Mouse (Mus musculus): ENCODE data around the gene Foxp2. TPM values are rescaled to one million over a fixed set of nuclear protein-coding genes. Genes with fewer than 3 reads are reported as not detected.

Foxp2 gene
- polyA plus RNA-seq, 1 experiment: 0.01 TPM

DNA sequence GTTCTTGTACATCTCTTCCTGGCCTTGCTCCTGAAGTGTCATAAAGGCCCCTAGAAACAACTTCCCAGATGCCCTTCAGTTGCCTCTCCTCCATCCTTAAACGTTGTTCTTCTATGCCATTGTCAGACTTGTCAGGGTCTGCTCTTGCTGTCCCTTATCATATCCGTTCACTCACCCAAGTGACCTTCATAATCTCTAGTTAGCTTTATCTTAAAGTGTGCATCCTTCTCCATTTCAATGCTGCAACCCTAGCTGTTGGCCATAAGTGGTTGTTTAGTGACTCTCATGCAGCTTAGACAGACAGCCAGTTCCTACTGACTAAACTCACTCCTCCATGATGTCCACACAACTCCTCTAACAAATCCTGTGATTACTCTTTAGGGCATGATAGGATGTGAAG lies 415.8 kb downstream of the Foxp2 start:
- Histone ChIP-seq H3K36me3 (ENCODE audit: control insufficient read depth) (no peaks in the 10 kb centered on the region), H3K9me3 (ENCODE audit: control insufficient read depth, low read length) (no peaks in the 10 kb centered on the region), H3K4me3 (replicated peaks) (no peak overlapping the region), H3K4me1 (ENCODE audit: control insufficient read depth) (no peaks in the 10 kb centered on the region), H3K27me3 (ENCODE audit: control insufficient read depth) (no peaks in the 10 kb centered on the region)
- TF ChIP-seq GATA1 (IDR thresholded peaks at IDR 0.05; ENCODE audit: low read length): no peak
- no peak for TF ChIP-seq TAL1 (IDR thresholded peaks at IDR 0.05; ENCODE audit: low read length)

- H3K9me3 ChIP-seq (ENCODE audit: control insufficient read depth, low read length): no peaks in the 10 kb centered on the region
- no peaks in the 10 kb centered on the region for H3K36me3 ChIP-seq (ENCODE audit: control insufficient read depth)
- no peak overlapping the region for H3K4me3 ChIP-seq (replicated peaks)
- H3K4me1 ChIP-seq (ENCODE audit: control insufficient read depth): no peaks in the 10 kb centered on the region
- H3K27me3 ChIP-seq (ENCODE audit: control insufficient read depth): no peaks in the 10 kb centered on the region
- no peak for TF ChIP-seq TAL1 (IDR thresholded peaks at IDR 0.05; ENCODE audit: low read length)
- TF ChIP-seq GATA1 (IDR thresholded peaks at IDR 0.05; ENCODE audit: low read length): no peak
Observed at GRCm38 (mm10) chr6:15318343-15318742, 417.2 kb downstream of the Foxp2 start.

DNA sequence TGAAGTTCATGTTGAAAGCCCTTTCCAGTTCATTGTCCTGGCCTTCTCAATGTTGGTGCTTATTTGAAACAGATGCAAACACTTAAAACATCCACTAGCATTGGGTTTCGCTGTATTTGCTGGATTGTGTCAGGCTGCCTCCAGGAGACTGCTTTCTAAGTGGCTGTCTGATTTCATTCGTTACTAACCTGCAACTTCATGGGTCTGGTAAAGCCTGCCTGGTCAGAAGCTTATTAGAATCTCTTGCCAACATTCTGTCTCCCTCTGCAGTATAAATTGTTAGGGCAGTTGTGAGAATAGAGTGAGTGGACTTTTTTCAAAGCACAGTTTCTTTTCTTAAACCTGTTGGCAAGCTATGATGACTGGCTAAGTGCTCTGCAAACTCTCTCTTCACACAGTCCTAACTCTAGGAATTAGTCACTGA lies 420.4 kb downstream of the Foxp2 start:
- TF ChIP-seq GATA1 (IDR thresholded peaks at IDR 0.05; ENCODE audit: low read length): no peak
- TF ChIP-seq TAL1 (IDR thresholded peaks at IDR 0.05; ENCODE audit: low read length): no peak
- Histone ChIP-seq H3K4me1 (ENCODE audit: control insufficient read depth) (no peaks in the 10 kb centered on the region), H3K36me3 (ENCODE audit: control insufficient read depth) (no peaks in the 10 kb centered on the region), H3K9me3 (ENCODE audit: control insufficient read depth, low read length) (no peaks in the 10 kb centered on the region), H3K4me3 (replicated peaks) (no peak overlapping the region), H3K27me3 (ENCODE audit: control insufficient read depth) (no peaks in the 10 kb centered on the region)

GRCm38 (mm10) chr6:15323099-15323498 lies 421.9 kb downstream of the Foxp2 start:
- no peak overlapping the region for H3K4me3 ChIP-seq (replicated peaks)
- no peaks in the 10 kb centered on the region for H3K4me1 ChIP-seq (ENCODE audit: control insufficient read depth)
- no peak for TF ChIP-seq TAL1 (IDR thresholded peaks at IDR 0.05; ENCODE audit: low read length)
- TF ChIP-seq GATA1 (IDR thresholded peaks at IDR 0.05; ENCODE audit: low read length): no peak
- no peaks in the 10 kb centered on the region for H3K9me3 ChIP-seq (ENCODE audit: control insufficient read depth, low read length)
- no peaks in the 10 kb centered on the region for H3K27me3 ChIP-seq (ENCODE audit: control insufficient read depth)
- no peaks in the 10 kb centered on the region for H3K36me3 ChIP-seq (ENCODE audit: control insufficient read depth)

GRCm38 (mm10) chr6:15347705-15348104 lies 446.6 kb downstream of the Foxp2 start:
- H3K4me1 ChIP-seq (ENCODE audit: control insufficient read depth): no peaks in the 10 kb centered on the region
- H3K9me3 ChIP-seq (ENCODE audit: control insufficient read depth, low read length): no peaks in the 10 kb centered on the region
- no peak for TF ChIP-seq TAL1 (IDR thresholded peaks at IDR 0.05; ENCODE audit: low read length)
- TF ChIP-seq GATA1 (IDR thresholded peaks at IDR 0.05; ENCODE audit: low read length): no peak
- no peaks in the 10 kb centered on the region for H3K36me3 ChIP-seq (ENCODE audit: control insufficient read depth)
- H3K27me3 ChIP-seq (ENCODE audit: control insufficient read depth): no peaks in the 10 kb centered on the region
- H3K4me3 ChIP-seq (replicated peaks): no peak overlapping the region

DNA sequence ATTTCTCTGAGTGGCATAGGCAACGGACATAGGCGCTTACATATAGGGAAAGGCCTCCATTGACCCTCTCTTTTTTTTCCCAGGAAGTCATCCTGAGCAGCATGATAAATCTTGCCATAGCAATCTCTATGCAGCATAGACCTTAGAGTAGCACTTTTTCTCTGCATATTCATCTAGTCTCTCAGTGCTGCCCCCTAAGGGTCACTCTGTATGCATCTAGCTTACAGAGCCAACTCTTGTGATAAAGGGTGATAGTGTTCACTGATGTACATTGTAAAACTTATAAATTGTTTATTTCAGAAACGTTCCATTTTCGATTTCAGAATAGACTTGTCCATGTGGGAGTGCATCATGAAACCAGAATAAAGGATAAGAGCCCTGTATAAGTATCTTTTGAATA lies 454.7 kb downstream of the Foxp2 start:
- no peaks in the 10 kb centered on the region for H3K27me3 ChIP-seq (ENCODE audit: control insufficient read depth)
- no peaks in the 10 kb centered on the region for H3K4me1 ChIP-seq (ENCODE audit: control insufficient read depth)
- no peaks in the 10 kb centered on the region for H3K9me3 ChIP-seq (ENCODE audit: control insufficient read depth, low read length)
- no peak for TF ChIP-seq GATA1 (IDR thresholded peaks at IDR 0.05; ENCODE audit: low read length)
- TF ChIP-seq TAL1 (IDR thresholded peaks at IDR 0.05; ENCODE audit: low read length): no peak
- no peak overlapping the region for H3K4me3 ChIP-seq (replicated peaks)
- no peaks in the 10 kb centered on the region for H3K36me3 ChIP-seq (ENCODE audit: control insufficient read depth)

DNA sequence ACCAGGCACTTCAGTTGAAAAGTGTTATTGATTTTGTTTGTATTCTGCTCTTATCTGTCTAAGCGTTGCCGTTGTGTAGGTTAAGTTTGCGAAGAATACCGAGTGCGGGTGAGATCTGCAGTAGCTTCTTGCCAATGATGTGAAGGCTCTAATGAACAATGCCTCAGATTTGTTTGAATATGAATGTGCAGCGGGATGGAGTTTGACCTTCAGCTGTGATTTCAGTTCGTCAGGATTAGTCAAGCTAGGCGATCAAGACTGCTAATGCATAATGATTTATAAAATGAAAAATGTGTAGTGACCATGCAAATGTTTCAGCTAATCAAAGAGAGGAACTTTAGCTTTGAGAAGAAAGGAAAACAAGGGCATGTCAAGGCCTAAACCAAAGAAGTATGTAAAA lies 469.1 kb downstream of the Foxp2 start:
- no peaks in the 10 kb centered on the region for H3K9me3 ChIP-seq (ENCODE audit: control insufficient read depth, low read length)

GRCm38 (mm10) chr6:15370827-15371226 lies 469.7 kb downstream of the Foxp2 start:
- no peaks in the 10 kb centered on the region for H3K36me3 ChIP-seq (ENCODE audit: control insufficient read depth)
- no peak overlapping the region for H3K4me3 ChIP-seq (replicated peaks)
- no peaks in the 10 kb centered on the region for H3K27me3 ChIP-seq (ENCODE audit: control insufficient read depth)
- no peaks in the 10 kb centered on the region for H3K9me3 ChIP-seq (ENCODE audit: control insufficient read depth, low read length)
- TF ChIP-seq TAL1 (IDR thresholded peaks at IDR 0.05; ENCODE audit: low read length) (no peak), GATA1 (IDR thresholded peaks at IDR 0.05; ENCODE audit: low read length) (no peak)
- no peaks in the 10 kb centered on the region for H3K4me1 ChIP-seq (ENCODE audit: control insufficient read depth)

More for the DNA sequence above, 469.1 kb downstream of the Foxp2 start:
- TF ChIP-seq TAL1 (IDR thresholded peaks at IDR 0.05; ENCODE audit: low read length) (no peak), GATA1 (IDR thresholded peaks at IDR 0.05; ENCODE audit: low read length) (no peak)
- Histone ChIP-seq H3K4me1 (ENCODE audit: control insufficient read depth) (no peaks in the 10 kb centered on the region), H3K27me3 (ENCODE audit: control insufficient read depth) (no peaks in the 10 kb centered on the region), H3K4me3 (replicated peaks) (no peak overlapping the region), H3K36me3 (ENCODE audit: control insufficient read depth) (no peaks in the 10 kb centered on the region)

DNA sequence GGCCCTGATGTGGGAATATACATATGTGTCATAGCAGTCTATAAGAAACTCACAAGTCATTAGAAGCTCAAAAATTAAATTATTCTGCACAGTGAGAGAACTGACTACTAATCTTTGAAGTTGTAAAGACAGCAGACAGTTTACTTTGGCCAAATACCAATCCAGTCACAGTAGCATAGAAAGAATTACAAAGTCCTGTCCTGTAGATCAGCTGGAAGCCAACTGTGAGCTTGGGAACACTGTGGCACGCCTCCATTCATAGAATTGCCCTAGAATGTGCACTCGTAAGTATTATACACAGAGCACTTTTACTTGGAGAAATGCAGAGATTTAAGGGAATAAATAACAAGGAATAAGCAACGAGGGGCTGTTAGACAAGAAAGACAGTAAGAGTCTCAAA lies 472.5 kb downstream of the Foxp2 start:
- H3K9me3 ChIP-seq (ENCODE audit: control insufficient read depth, low read length): 0 out of 2 replicates have a peak, but pooled peaks cover 2% of the 10 kb centered on the region
- no peaks in the 10 kb centered on the region for H3K36me3 ChIP-seq (ENCODE audit: control insufficient read depth)
- no peak overlapping the region for H3K4me3 ChIP-seq (replicated peaks)
- no peaks in the 10 kb centered on the region for H3K4me1 ChIP-seq (ENCODE audit: control insufficient read depth)
- TF ChIP-seq GATA1 (IDR thresholded peaks at IDR 0.05; ENCODE audit: low read length): no peak
- no peak for TF ChIP-seq TAL1 (IDR thresholded peaks at IDR 0.05; ENCODE audit: low read length)
- no peaks in the 10 kb centered on the region for H3K27me3 ChIP-seq (ENCODE audit: control insufficient read depth)

DNA sequence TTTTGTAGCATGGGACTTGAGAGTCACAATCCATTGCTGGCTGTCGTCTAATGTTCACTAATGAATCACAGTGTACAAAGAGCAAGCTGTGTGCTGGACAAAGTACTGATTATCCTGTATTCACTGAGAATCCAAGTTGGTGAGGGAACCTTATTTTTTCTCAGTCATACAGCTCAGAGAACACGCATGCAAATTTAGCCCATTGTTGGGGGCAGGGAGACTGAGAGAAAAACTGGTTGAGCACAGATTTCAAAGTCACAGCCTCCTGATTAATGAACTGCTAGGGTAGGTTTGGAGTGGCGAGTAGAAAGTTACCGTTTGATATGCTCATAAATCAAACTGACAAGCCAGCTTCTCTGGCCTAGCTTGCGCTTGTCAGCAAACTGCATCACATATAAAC lies 477.1 kb downstream of the Foxp2 start:
- H3K9me3 ChIP-seq (ENCODE audit: control insufficient read depth, low read length): 0 out of 2 replicates have a peak, but pooled peaks cover 2% of the 10 kb centered on the region
- H3K4me1 ChIP-seq (ENCODE audit: control insufficient read depth): no peaks in the 10 kb centered on the region
- H3K36me3 ChIP-seq (ENCODE audit: control insufficient read depth): no peaks in the 10 kb centered on the region
- no peak for TF ChIP-seq TAL1 (IDR thresholded peaks at IDR 0.05; ENCODE audit: low read length)
- no peak for TF ChIP-seq GATA1 (IDR thresholded peaks at IDR 0.05; ENCODE audit: low read length)
- no peaks in the 10 kb centered on the region for H3K27me3 ChIP-seq (ENCODE audit: control insufficient read depth)
- no peak overlapping the region for H3K4me3 ChIP-seq (replicated peaks)

Measured in erythroblast, embryonic 14.5 days (primary cell).